Mouse (Mus musculus): Measurements from ENCODE around the gene Rhbdd2. TPM values are rescaled to one million over a fixed set of nuclear protein-coding genes. Genes with fewer than 3 reads are reported as not detected.

Gene Rhbdd2
- polyA plus RNA-seq, 1 experiment: 21.0 TPM

DNA sequence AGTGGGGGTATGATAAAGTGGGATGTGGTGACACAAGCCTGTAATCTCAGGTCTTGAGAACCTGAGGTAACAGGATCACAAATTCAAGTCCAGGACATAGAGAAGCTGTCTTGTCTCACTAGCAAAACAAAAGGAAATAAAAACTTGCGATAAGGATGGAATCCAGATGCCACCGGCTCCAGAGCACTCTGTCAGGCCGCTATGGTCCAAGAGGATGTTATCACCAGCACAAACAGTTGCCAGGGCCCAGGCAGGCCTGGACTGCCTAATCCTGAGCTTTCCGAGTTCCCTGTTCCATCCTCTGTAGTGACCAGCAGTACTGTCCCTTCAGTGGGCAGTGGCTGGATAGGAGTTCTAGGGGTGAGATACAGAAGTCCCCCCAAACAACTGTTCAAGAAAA is 27.5 kb downstream of the Rhbdd2 start:
- no peak overlapping the region for H3K4me3 ChIP-seq (ENCODE audit: insufficient read depth, low read depth, low read length)
- H3K4me1 ChIP-seq (ENCODE audit: control insufficient read depth, insufficient read depth, insufficient read length, low read length): peaks cover 6% of the 10 kb centered on the region
- 0 out of 2 replicates have a peak overlapping the region, but pooled peaks have one; percentile 1 for H3K27ac ChIP-seq (replicated peaks; ENCODE audit: low read depth, low read length)

GRCm38 (mm10) chr5:135660535-135660934 is 28.1 kb downstream of the Rhbdd2 start:
- peak overlapping the region; percentile 1; the same call in 1 of the 2 replicates for H3K27ac ChIP-seq (replicated peaks; ENCODE audit: low read depth, low read length)
- no peak overlapping the region for H3K4me3 ChIP-seq (ENCODE audit: insufficient read depth, low read depth, low read length)
- peaks cover 6% of the 10 kb centered on the region for H3K4me1 ChIP-seq (ENCODE audit: control insufficient read depth, insufficient read depth, insufficient read length, low read length)

- Histone ChIP-seq H3K27ac (replicated peaks; ENCODE audit: low read depth, low read length) (no peak overlapping the region), H3K4me3 (ENCODE audit: insufficient read depth, low read depth, low read length) (no peak overlapping the region), H3K4me1 (ENCODE audit: control insufficient read depth, insufficient read depth, insufficient read length, low read length) (no peaks in the 10 kb centered on the region)
Measured at GRCm38 (mm10) chr5:135666890-135667289, 34.5 kb downstream of the Rhbdd2 start.

GRCm38 (mm10) chr5:135668071-135668470 is 35.7 kb downstream of the Rhbdd2 start:
- H3K4me1 ChIP-seq (ENCODE audit: control insufficient read depth, insufficient read depth, insufficient read length, low read length): no peaks in the 10 kb centered on the region
- no peak overlapping the region for H3K27ac ChIP-seq (replicated peaks; ENCODE audit: low read depth, low read length)
- no peak overlapping the region for H3K4me3 ChIP-seq (ENCODE audit: insufficient read depth, low read depth, low read length)

DNA sequence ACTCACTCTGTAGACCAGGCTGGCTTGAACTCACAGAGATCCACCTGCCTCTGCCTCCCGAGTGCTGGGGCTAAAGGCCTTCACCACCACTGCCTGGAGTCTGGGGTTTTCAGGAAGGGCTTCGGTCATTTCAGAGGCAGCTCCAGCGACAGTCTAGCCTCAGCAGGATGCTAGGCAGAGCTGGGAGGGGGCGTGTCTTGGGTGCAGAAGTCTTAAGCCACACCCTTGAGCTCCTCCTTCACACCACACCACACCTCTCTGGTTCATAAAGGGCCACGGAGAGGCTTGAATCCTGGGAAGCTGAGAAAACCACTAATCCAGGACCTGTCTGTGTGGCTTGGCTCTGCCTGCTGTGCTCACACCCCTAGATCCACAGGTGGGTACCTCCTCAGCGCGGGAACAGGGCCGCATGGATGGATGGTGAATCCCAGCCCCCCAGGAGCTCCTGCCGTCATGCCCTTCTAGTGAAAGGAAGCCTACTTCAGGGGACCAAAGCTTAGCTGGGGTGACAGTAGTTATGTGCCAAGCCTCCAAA is 37.4 kb downstream of the Rhbdd2 start, which contains the start of gene Por:
Por (plus strand) TSS at position 293 of the 535 bp plus-strand sequence.
- H3K4me3 ChIP-seq (ENCODE audit: insufficient read depth, low read depth, low read length): no peak within 1 kb of the TSS
- peaks cover 6% of the 10 kb centered on the region for H3K4me1 ChIP-seq (ENCODE audit: control insufficient read depth, insufficient read depth, insufficient read length, low read length)
- H3K27ac ChIP-seq (replicated peaks; ENCODE audit: low read depth, low read length): no peak within 1 kb of the TSS

DNA sequence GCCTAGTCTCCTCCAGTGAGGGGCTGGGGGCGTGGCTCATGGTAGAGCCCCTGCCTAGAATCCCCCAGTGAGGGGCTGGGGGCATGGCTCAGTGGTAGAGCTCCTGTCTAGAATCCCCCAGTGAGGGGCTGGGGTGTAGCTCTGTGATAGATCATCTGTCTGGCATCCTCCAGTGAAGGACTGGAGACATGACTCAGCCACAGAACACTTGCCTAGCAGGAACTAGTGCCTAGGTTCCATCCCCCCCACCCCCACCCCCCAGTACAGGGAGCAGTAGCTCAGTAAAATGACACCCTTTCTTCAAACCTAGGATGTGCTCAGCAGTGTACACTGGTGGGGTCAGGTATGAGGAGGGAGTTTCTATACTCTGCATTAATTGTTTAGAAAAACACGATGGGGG is 38.5 kb downstream of the Rhbdd2 start:
- no peak overlapping the region for H3K27ac ChIP-seq (replicated peaks; ENCODE audit: low read depth, low read length)
- peaks cover 9% of the 10 kb centered on the region for H3K4me1 ChIP-seq (ENCODE audit: control insufficient read depth, insufficient read depth, insufficient read length, low read length)
- no peak overlapping the region for H3K4me3 ChIP-seq (ENCODE audit: insufficient read depth, low read depth, low read length)

DNA sequence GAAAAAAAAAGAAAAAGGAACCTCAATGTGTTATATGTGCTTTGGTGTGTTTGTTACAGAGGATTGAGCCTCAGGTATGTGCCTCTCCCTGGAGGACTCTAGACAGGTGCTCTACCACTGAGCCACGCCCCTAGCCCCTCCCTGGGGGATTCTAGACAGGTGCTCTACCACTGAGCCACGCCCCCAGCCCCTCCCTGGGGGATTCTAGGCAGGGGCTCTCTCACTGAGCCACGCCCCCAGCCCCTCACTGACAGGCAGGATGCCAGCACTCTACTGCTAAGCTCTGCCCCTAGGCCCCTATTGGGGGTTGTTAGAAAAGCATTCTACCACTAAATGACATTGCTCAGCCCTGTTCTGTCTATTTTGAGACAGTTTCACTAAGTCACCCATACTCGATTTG is 40.1 kb downstream of the Rhbdd2 start:
- H3K4me1 ChIP-seq (ENCODE audit: control insufficient read depth, insufficient read depth, insufficient read length, low read length): peaks cover 9% of the 10 kb centered on the region
- no peak overlapping the region for H3K4me3 ChIP-seq (ENCODE audit: insufficient read depth, low read depth, low read length)
- no peak overlapping the region; the same call in 1 of the 2 replicates for H3K27ac ChIP-seq (replicated peaks; ENCODE audit: low read depth, low read length)

DNA sequence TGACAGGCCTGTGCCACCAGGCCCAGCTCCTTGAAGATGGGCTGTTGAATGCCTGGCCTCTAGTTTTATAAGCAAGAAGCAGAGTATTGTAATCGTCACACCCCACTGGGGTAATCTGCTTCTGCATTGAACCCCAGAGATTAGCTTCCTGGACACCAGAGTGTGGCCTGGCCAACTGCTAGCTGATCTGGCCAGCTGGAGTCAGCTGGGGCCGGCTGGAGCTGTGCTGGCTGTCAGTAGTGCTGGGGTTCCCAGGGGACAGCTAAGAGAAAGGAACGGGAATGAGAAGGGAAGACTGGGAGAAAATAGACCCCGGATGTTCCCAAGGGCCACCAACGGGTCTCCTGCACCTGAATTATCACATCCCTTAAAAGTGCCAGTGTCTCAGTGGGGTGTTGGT is 40.6 kb downstream of the Rhbdd2 start:
- Histone ChIP-seq H3K27ac (replicated peaks; ENCODE audit: low read depth, low read length) (peak overlapping the region; percentile 51), H3K4me3 (ENCODE audit: insufficient read depth, low read depth, low read length) (no peak overlapping the region), H3K4me1 (ENCODE audit: control insufficient read depth, insufficient read depth, insufficient read length, low read length) (peaks cover 9% of the 10 kb centered on the region)

DNA sequence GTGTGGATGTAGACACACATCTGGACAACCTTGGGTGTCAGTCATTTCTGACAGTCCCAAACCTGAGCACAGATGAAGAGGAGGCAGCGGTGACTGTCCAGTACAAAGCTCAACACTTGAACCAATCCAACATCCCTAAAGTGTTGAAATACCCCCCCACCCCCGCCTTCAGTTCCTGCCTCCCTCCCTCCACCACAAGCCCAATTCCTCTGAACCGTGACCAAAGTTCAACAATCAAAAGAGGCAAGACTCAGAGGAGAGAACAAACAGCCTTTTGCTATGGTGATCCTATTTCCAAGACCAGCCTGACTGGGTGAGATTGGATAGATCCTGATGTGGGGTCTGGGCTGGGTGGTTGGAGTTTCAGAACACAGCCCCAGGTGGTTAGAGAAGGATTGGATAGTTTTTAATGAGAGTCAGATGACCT is 41.9 kb downstream of the Rhbdd2 start:
- Histone ChIP-seq H3K27ac (replicated peaks; ENCODE audit: low read depth, low read length) (peak overlapping the region; percentile 84), H3K4me3 (ENCODE audit: insufficient read depth, low read depth, low read length) (no peak overlapping the region), H3K4me1 (ENCODE audit: control insufficient read depth, insufficient read depth, insufficient read length, low read length) (peaks cover 9% of the 10 kb centered on the region)

GRCm38 (mm10) chr5:135674821-135675220 is 42.4 kb downstream of the Rhbdd2 start:
- Histone ChIP-seq H3K4me1 (ENCODE audit: control insufficient read depth, insufficient read depth, insufficient read length, low read length) (peaks cover 9% of the 10 kb centered on the region), H3K4me3 (ENCODE audit: insufficient read depth, low read depth, low read length) (peak overlapping the region; percentile 34), H3K27ac (replicated peaks; ENCODE audit: low read depth, low read length) (peak overlapping the region; percentile 81)

GRCm38 (mm10) chr5:135676696-135677095 is 44.3 kb downstream of the Rhbdd2 start:
- H3K4me1 ChIP-seq (ENCODE audit: control insufficient read depth, insufficient read depth, insufficient read length, low read length): peaks cover 9% of the 10 kb centered on the region
- H3K27ac ChIP-seq (replicated peaks; ENCODE audit: low read depth, low read length): no peak overlapping the region
- no peak overlapping the region for H3K4me3 ChIP-seq (ENCODE audit: insufficient read depth, low read depth, low read length)

- Histone ChIP-seq H3K4me1 (ENCODE audit: control insufficient read depth, insufficient read depth, insufficient read length, low read length) (peaks cover 9% of the 10 kb centered on the region), H3K27ac (replicated peaks; ENCODE audit: low read depth, low read length) (no peak overlapping the region), H3K4me3 (ENCODE audit: insufficient read depth, low read depth, low read length) (no peak overlapping the region)
Measured at GRCm38 (mm10) chr5:135677251-135677650, 44.8 kb downstream of the Rhbdd2 start.

- peaks cover 7% of the 10 kb centered on the region for H3K4me1 ChIP-seq (ENCODE audit: control insufficient read depth, insufficient read depth, insufficient read length, low read length)
- H3K4me3 ChIP-seq (ENCODE audit: insufficient read depth, low read depth, low read length): no peak overlapping the region
- H3K27ac ChIP-seq (replicated peaks; ENCODE audit: low read depth, low read length): no peak overlapping the region
Measured at GRCm38 (mm10) chr5:135678481-135678880, 46.1 kb downstream of the Rhbdd2 start.

DNA sequence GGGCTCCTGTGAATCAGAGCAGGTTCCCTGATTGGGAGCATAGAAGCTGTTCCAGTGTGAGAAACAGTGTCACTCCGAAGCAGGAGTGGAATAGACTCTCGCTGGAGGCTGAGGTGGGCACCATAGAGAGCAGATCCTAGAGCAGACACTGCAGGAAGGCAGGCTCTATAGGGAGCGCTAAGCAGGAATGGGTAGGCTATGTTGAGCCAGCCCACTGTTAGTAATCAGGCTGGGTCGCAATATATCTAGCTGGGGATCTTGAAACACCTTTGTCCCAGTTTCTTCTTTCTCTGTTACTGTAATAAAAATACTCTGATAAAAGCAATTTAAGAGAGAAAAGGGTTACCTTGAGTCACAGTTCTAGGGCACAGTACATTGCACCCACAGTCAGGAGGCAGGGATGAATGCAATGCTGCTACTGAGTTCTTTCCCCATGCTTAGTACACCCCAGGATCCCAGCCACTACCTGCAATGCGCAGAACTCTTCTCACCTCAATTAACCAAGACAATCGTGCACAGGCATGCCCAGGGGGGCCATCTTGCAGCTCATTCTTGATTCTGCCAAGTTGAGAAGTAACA is 48.6 kb downstream of the Rhbdd2 start:
- Histone ChIP-seq H3K4me1 (ENCODE audit: control insufficient read depth, insufficient read depth, insufficient read length, low read length) (no peaks in the 10 kb centered on the region), H3K4me3 (ENCODE audit: insufficient read depth, low read depth, low read length) (no peak overlapping the region), H3K27ac (replicated peaks; ENCODE audit: low read depth, low read length) (no peak overlapping the region)

DNA sequence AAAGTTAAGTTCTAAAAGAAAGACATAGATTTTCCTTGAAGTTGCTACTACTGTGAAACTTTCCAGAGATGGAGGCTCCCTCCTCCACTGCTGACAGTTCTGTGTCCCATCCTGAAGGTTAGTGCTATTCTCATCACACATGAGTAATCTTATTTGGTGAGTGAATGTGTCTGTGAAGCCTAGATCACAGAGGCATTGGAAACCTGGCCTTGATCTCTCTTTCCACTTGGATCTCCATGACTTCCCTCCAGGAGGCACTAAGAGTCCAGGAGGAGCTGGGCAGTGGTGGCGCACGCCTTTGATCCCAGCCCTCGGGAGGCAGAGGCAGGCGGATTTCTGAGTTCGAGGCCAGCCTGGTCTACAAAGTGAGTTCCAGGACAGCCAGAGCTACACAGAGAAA is 49.6 kb downstream of the Rhbdd2 start:
- Histone ChIP-seq H3K27ac (replicated peaks; ENCODE audit: low read depth, low read length) (no peak overlapping the region), H3K4me1 (ENCODE audit: control insufficient read depth, insufficient read depth, insufficient read length, low read length) (no peaks in the 10 kb centered on the region), H3K4me3 (ENCODE audit: insufficient read depth, low read depth, low read length) (no peak overlapping the region)

DNA sequence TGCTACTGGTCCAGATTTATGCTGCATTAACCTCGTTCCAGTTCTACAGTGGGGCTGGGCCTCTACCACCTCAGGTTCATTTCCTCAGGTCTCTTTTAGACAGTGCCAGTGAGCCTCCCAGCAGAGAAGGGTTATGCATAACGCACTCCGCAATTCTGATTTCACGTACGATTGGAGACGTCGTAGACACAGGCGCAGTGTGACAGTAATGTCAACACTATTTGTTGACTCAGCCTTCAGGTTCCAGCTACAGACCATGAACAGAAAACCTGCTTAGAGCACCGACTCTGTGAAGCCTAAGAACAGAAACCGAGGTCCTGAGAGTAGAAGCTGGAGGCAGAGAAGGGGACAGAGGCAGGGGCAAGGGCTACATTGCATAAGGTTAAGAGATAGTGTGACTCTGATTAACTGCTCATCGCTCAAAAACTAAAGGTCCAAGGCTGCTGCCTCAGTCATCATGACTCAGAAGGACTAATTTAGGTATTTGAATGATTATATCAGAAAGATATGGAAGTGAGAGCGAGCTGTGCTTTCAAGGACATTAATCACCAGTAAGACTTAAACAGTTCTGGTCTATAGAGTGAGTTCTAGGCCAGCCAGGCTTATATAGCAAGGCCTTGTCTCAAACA is 50.6 kb downstream of the Rhbdd2 start:
- Histone ChIP-seq H3K4me1 (ENCODE audit: control insufficient read depth, insufficient read depth, insufficient read length, low read length) (peaks cover 3% of the 10 kb centered on the region; the same call in 1 of the 2 replicates), H3K27ac (replicated peaks; ENCODE audit: low read depth, low read length) (no peak overlapping the region), H3K4me3 (ENCODE audit: insufficient read depth, low read depth, low read length) (no peak overlapping the region)

Measured in brown adipose tissue, adult 24 weeks (tissue).